Mouse (Mus musculus): ENCODE results near the gene Cerk. TPM values are rescaled to one million over a fixed set of nuclear protein-coding genes. Genes with fewer than 3 reads are reported as not detected.

The Cerk gene
- polyA plus RNA-seq, 2 experiments = 18.0 to 20.4 TPM

DNA sequence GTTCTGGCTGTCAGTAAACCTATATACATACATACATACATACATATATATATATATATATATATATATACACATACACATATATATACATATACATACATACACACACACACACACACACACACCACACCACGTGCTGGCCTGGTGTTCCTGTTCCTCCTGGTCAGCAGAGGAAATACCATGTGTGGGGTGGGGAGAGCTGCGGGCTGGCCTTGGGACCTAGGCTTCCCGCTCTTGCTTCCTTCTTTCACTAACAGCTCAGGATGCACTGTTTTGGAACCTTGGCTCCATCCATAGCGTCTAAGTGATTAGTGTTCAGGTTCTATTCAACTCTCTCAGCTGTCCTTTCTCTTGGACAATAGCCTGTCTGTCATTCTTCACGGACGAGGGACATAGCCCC is 80.2 kb downstream of the Cerk start:
- Histone ChIP-seq H3K36me3 (ENCODE audit: control insufficient read depth, insufficient read depth, low read length) (peaks cover 23% of the 10 kb centered on the region; the same call in 1 of the 2 replicates), H3K4me1 (ENCODE audit: control insufficient read depth, insufficient read depth, low read length) (no peaks in the 10 kb centered on the region), H3K9ac (ENCODE audit: low read depth, low read length, severe bottlenecking) (no peak overlapping the region), H3K27me3 (ENCODE audit: control insufficient read depth, insufficient read depth, low read length) (no peaks in the 10 kb centered on the region), H3K4me2 (replicated peaks; ENCODE audit: low read depth, low read length, severe bottlenecking) (no peak overlapping the region), H3K4me3 (replicated peaks; ENCODE audit: low read length) (no peak overlapping the region), H3K27ac (replicated peaks; ENCODE audit: low read depth, low read length) (no peak overlapping the region), H3K9me3 (ENCODE audit: control insufficient read depth, low read length) (no peaks in the 10 kb centered on the region)
- 82% methylated on average over 5 of the region's 6 CpGs for WGBS
- TF ChIP-seq POLR2A (IDR thresholded peaks at IDR 0.05; ENCODE audit: borderline replicate concordance, extremely low read depth, insufficient read depth, insufficient read length) = no peak
- DNase-seq (ENCODE audit: low spot score) = no peak
- ATAC-seq (ENCODE audit: low FRiP score, low read depth) = no peak

DNA sequence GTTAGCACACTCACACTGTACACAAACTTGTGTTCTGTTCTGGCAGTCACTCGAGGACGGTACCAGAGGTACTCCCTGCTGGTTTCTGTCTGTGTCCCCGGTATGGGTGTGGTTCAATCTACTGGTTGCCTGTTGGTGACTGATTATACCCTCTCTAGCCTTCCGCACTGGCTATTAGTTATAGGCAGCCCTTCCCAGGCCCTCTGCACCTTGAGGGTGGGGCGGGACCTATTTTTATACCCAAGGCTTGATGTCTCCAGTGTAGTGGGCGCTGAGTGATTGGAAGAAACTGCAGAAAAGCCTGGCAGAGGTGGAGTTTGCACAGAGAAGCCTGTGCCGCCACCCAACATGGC is 80.6 kb downstream of the Cerk start:
- Histone ChIP-seq H3K27me3 (ENCODE audit: control insufficient read depth, insufficient read depth, low read length) (no peaks in the 10 kb centered on the region), H3K36me3 (ENCODE audit: control insufficient read depth, insufficient read depth, low read length) (peaks cover 23% of the 10 kb centered on the region; the same call in 1 of the 2 replicates), H3K9me3 (ENCODE audit: control insufficient read depth, low read length) (no peaks in the 10 kb centered on the region), H3K4me1 (ENCODE audit: control insufficient read depth, insufficient read depth, low read length) (no peaks in the 10 kb centered on the region), H3K4me3 (replicated peaks; ENCODE audit: low read length) (no peak overlapping the region), H3K9ac (ENCODE audit: low read depth, low read length, severe bottlenecking) (no peak overlapping the region), H3K27ac (replicated peaks; ENCODE audit: low read depth, low read length) (no peak overlapping the region), H3K4me2 (replicated peaks; ENCODE audit: low read depth, low read length, severe bottlenecking) (no peak overlapping the region)
- ATAC-seq (ENCODE audit: low FRiP score, low read depth) = no peak
- no peak for DNase-seq (ENCODE audit: low spot score)
- TF ChIP-seq POLR2A (IDR thresholded peaks at IDR 0.05; ENCODE audit: borderline replicate concordance, extremely low read depth, insufficient read depth, insufficient read length) = no peak
- WGBS = 86% methylated on average over 7 of the region's 7 CpGs

DNA sequence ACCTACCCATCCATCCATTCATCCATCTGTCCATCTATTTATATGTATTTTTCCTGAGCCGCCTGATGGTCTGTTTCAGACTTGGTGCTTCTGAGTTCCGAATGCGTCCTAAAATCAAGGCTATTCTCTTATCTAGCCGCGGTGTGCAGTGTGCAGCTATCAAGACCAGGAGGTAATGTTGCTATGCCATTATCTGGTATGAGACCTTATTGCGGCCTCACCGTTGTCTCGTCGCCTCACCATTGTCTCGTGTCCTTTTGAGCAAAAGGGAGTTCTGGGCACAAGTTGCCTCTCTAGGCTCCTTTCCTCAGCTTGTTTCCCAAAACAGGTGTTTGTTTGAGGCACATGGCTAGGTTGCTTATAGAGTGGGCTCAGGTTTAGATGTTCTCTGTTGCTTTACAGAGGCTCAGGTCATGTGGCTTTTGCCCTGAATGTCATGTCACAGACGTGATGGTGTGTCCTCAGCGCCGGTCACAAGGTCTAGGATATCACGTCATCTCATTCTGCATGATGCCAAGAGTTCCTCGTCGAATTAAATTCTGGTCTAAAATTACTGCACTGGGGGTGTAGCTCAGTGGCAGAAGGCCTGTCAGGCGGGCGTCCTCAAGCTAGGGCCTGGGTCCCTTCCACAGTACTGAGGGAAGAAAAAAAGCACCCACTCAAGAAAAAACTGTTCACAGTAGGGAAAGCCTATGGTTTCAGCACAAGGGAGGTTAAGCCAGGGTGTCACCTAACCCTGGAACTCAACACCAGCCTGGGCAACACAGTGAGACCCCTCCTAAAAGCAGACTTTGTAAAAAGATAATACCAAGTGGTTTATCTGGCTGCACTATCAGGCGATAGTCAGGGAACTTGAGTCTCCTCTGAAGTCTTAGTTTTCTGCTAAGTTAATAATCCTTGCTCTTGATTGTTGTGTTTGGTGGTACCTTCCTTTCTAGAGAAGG is 81.3 kb downstream of the Cerk start:
- H3K9me3 ChIP-seq (ENCODE audit: control insufficient read depth, low read length) = no peaks in the 10 kb centered on the region
- DNase-seq (ENCODE audit: low spot score) (no peak), ATAC-seq (ENCODE audit: low FRiP score, low read depth) (no peak)
- H3K27me3 ChIP-seq (ENCODE audit: control insufficient read depth, insufficient read depth, low read length) = no peaks in the 10 kb centered on the region
- WGBS = 94% methylated on average over 19 of the region's 19 CpGs
- TF ChIP-seq POLR2A (IDR thresholded peaks at IDR 0.05; ENCODE audit: borderline replicate concordance, extremely low read depth, insufficient read depth, insufficient read length) = no peak
- no peak overlapping the region for H3K4me2 ChIP-seq (replicated peaks; ENCODE audit: low read depth, low read length, severe bottlenecking)
- H3K4me1 ChIP-seq (ENCODE audit: control insufficient read depth, insufficient read depth, low read length) = no peaks in the 10 kb centered on the region
- H3K27ac ChIP-seq (replicated peaks; ENCODE audit: low read depth, low read length) = no peak overlapping the region
- H3K4me3 ChIP-seq (replicated peaks; ENCODE audit: low read length) = no peak overlapping the region
- H3K9ac ChIP-seq (ENCODE audit: low read depth, low read length, severe bottlenecking) = no peak overlapping the region
- peaks cover 23% of the 10 kb centered on the region; the same call in 1 of the 2 replicates for H3K36me3 ChIP-seq (ENCODE audit: control insufficient read depth, insufficient read depth, low read length)

GRCm38 (mm10) chr15:86102308-86102707 is 83.6 kb downstream of the Cerk start:
- Histone ChIP-seq H3K27me3 (ENCODE audit: control insufficient read depth, insufficient read depth, low read length) (no peaks in the 10 kb centered on the region), H3K36me3 (ENCODE audit: control insufficient read depth, insufficient read depth, low read length) (peaks cover 23% of the 10 kb centered on the region; the same call in 1 of the 2 replicates), H3K9me3 (ENCODE audit: control insufficient read depth, low read length) (no peaks in the 10 kb centered on the region), H3K4me1 (ENCODE audit: control insufficient read depth, insufficient read depth, low read length) (no peaks in the 10 kb centered on the region), H3K4me3 (replicated peaks; ENCODE audit: low read length) (no peak overlapping the region), H3K9ac (ENCODE audit: low read depth, low read length, severe bottlenecking) (no peak overlapping the region), H3K27ac (replicated peaks; ENCODE audit: low read depth, low read length) (no peak overlapping the region), H3K4me2 (replicated peaks; ENCODE audit: low read depth, low read length, severe bottlenecking) (no peak overlapping the region)
- TF ChIP-seq POLR2A (IDR thresholded peaks at IDR 0.05; ENCODE audit: borderline replicate concordance, extremely low read depth, insufficient read depth, insufficient read length) = no peak
- WGBS = 82% methylated on average over 15 of the region's 15 CpGs
- ATAC-seq (ENCODE audit: low FRiP score, low read depth) = no peak
- DNase-seq (ENCODE audit: low spot score) = no peak

DNA sequence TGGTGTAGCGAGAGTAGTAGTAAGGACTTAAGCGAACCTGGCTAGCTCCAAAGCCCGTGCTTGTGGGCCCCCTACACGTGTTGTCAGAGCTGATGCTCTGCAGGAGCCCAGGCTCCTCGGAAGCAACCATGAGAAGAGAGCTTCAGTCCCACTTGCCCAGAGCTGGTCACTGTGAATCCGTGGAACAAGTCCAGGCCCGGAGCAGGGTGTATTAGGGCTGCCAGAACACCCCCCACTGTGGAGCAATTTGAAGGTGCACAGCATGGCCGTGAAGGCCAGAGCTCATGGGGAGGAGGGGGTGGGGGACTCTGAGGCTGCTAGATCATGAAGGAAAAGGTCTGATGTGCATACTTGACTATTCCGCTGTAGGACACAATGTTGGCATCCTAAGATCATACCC is 84.4 kb downstream of the Cerk start:
- Histone ChIP-seq H3K4me1 (ENCODE audit: control insufficient read depth, insufficient read depth, low read length) (no peaks in the 10 kb centered on the region), H3K36me3 (ENCODE audit: control insufficient read depth, insufficient read depth, low read length) (peaks cover 23% of the 10 kb centered on the region; the same call in 1 of the 2 replicates), H3K27me3 (ENCODE audit: control insufficient read depth, insufficient read depth, low read length) (no peaks in the 10 kb centered on the region), H3K27ac (replicated peaks; ENCODE audit: low read depth, low read length) (no peak overlapping the region), H3K4me2 (replicated peaks; ENCODE audit: low read depth, low read length, severe bottlenecking) (no peak overlapping the region), H3K9ac (ENCODE audit: low read depth, low read length, severe bottlenecking) (no peak overlapping the region), H3K9me3 (ENCODE audit: control insufficient read depth, low read length) (no peaks in the 10 kb centered on the region), H3K4me3 (replicated peaks; ENCODE audit: low read length) (no peak overlapping the region)
- no peak for TF ChIP-seq POLR2A (IDR thresholded peaks at IDR 0.05; ENCODE audit: borderline replicate concordance, extremely low read depth, insufficient read depth, insufficient read length)
- DNase-seq (ENCODE audit: low spot score) (no peak), ATAC-seq (ENCODE audit: low FRiP score, low read depth) (no peak)
- WGBS = 81% methylated on average over 9 of the region's 9 CpGs

All from limb, embryonic 14.5 days (tissue).